23 mouse cellular contexts compared by ENCODE assay signal in genomic region chr17:73074631-73075030, GRCm38 (mm10). TPM values are rescaled to one million over a fixed set of nuclear protein-coding genes. Genes with fewer than 3 reads are reported as not detected.
DNase-seq lines count a peak whose midpoint lies in the region; ATAC-seq and TF ChIP-seq lines count a peak whose summit lies in the region.
"Had no signal": no experiment of that assay in that cellular context is flagged by ENCODE, and none has a peak within 500 bp of the region (broad histone marks: within the 10 kb centered on the region; RNA-seq: fewer than 3 reads in every experiment).

No protein-coding gene starts in this region.

- no peak for TF ChIP-seq CTCF in intestine, postnatal 0 days (IDR thresholded peaks at IDR 0.05; ENCODE audit: low read depth)
- TF ChIP-seq CTCF in embryonic fibroblast, embryonic 13.5 days (IDR thresholded peaks at IDR 0.05; ENCODE audit: borderline replicate concordance, insufficient read depth, low read length) = no peak

- no peak overlapping the region for H3K4me3 ChIP-seq in embryonic facial prominence, embryonic 15.5 days (replicated peaks)
- H3K4me3 ChIP-seq in embryonic facial prominence, embryonic 10.5 days = no peak overlapping the region
- H3K4me3 ChIP-seq in intestine, embryonic 14.5 days (ENCODE audit: low read depth, low read length) = no peak overlapping the region
- H3K4me3 ChIP-seq in intestine, postnatal 0 days (ENCODE audit: low read depth, low read length) = no peak overlapping the region
- no peak overlapping the region for H3K4me3 ChIP-seq in lung, embryonic 15.5 days
- H3K4me3 ChIP-seq in embryonic fibroblast, embryonic 13.5 days (ENCODE audit: insufficient read depth, low read length) = no peak overlapping the region
- H3K4me3 ChIP-seq: hindbrain, embryonic 12.5 days; left cerebral cortex, adult 2 months; limb, embryonic 15.5 days had no signal

- no peaks in the 10 kb centered on the region for H3K9me3 ChIP-seq in embryonic facial prominence, embryonic 15.5 days (replicated peaks)
- no peaks in the 10 kb centered on the region for H3K9me3 ChIP-seq in embryonic facial prominence, embryonic 10.5 days
- no peaks in the 10 kb centered on the region for H3K9me3 ChIP-seq in intestine, embryonic 14.5 days (ENCODE audit: control insufficient read depth, low read length)
- no peaks in the 10 kb centered on the region for H3K9me3 ChIP-seq in intestine, postnatal 0 days (ENCODE audit: control insufficient read depth)
- H3K9me3 ChIP-seq in lung, embryonic 15.5 days = no peaks in the 10 kb centered on the region
- H3K9me3 ChIP-seq: hindbrain, embryonic 12.5 days; limb, embryonic 15.5 days had no signal

- H3K9ac ChIP-seq in embryonic facial prominence, embryonic 15.5 days = no peak overlapping the region
- H3K9ac ChIP-seq in intestine, embryonic 14.5 days (ENCODE audit: low read length) = no peak overlapping the region
- H3K9ac ChIP-seq in intestine, postnatal 0 days (ENCODE audit: low read depth, low read length) = no peak overlapping the region
- H3K9ac ChIP-seq in lung, embryonic 15.5 days = no peak overlapping the region
- H3K9ac ChIP-seq: forebrain, postnatal 0 days; hindbrain, embryonic 12.5 days; limb, embryonic 15.5 days; liver, embryonic 14.5 days had no signal

- no peak for TF ChIP-seq POLR2A in embryonic fibroblast, embryonic 13.5 days (IDR thresholded peaks at IDR 0.05; ENCODE audit: low read depth, low read length)

- no peak overlapping the region for H3K4me2 ChIP-seq in embryonic facial prominence, embryonic 15.5 days (replicated peaks)
- H3K4me2 ChIP-seq in intestine, embryonic 14.5 days (ENCODE audit: low read length) = no peak overlapping the region
- H3K4me2 ChIP-seq in intestine, postnatal 0 days (replicated peaks; ENCODE audit: low read depth) = no peak overlapping the region
- no peak overlapping the region for H3K4me2 ChIP-seq in lung, embryonic 15.5 days
- H3K4me2 ChIP-seq: hindbrain, embryonic 12.5 days; limb, embryonic 15.5 days had no signal

- WGBS in embryonic facial prominence, embryonic 15.5 days = 57% methylated on average over 3 of the region's 3 CpGs
- 84% methylated on average over 3 of the region's 3 CpGs for WGBS in embryonic facial prominence, embryonic 10.5 days
- 73% methylated on average over 3 of the region's 3 CpGs for WGBS in intestine, embryonic 14.5 days
- 85% methylated on average over 3 of the region's 3 CpGs for WGBS in intestine, postnatal 0 days
- 85% methylated on average over 3 of the region's 3 CpGs for WGBS in lung, embryonic 15.5 days

- ATAC-seq in embryonic facial prominence, embryonic 15.5 days (ENCODE audit: insufficient number of reproducible peaks, low FRiP score, low TSS enrichment, low read depth) = no peak
- ATAC-seq in intestine, embryonic 14.5 days (replicated peaks; ENCODE audit: low FRiP score, low TSS enrichment, low read depth) = no peak
- no peak for ATAC-seq in intestine, postnatal 0 days
- no peak for ATAC-seq in lung, embryonic 15.5 days (ENCODE audit: borderline replicate concordance, extremely low read depth, low FRiP score, low TSS enrichment)

- H3K27me3 ChIP-seq in embryonic facial prominence, embryonic 15.5 days = no peaks in the 10 kb centered on the region
- no peaks in the 10 kb centered on the region for H3K27me3 ChIP-seq in embryonic facial prominence, embryonic 10.5 days (replicated peaks; ENCODE audit: low read depth, poor library complexity, severe bottlenecking)
- no peaks in the 10 kb centered on the region for H3K27me3 ChIP-seq in intestine, embryonic 14.5 days (replicated peaks; ENCODE audit: control insufficient read depth, insufficient read depth, low read length)
- H3K27me3 ChIP-seq in intestine, postnatal 0 days (replicated peaks; ENCODE audit: control insufficient read depth, insufficient read depth, low read length) = no peaks in the 10 kb centered on the region
- no peaks in the 10 kb centered on the region for H3K27me3 ChIP-seq in lung, embryonic 15.5 days
- H3K27me3 ChIP-seq: hindbrain, embryonic 12.5 days; limb, embryonic 15.5 days had no signal

- H3K27ac ChIP-seq in embryonic facial prominence, embryonic 15.5 days (replicated peaks) = 0 out of 2 replicates have a peak overlapping the region, but pooled peaks have one; percentile 34
- H3K27ac ChIP-seq in embryonic facial prominence, embryonic 10.5 days (replicated peaks) = no peak overlapping the region
- H3K27ac ChIP-seq in intestine, embryonic 14.5 days (ENCODE audit: low read depth) = peak overlapping the region; percentile 17; the same call in 1 of the 2 replicates
- H3K27ac ChIP-seq in intestine, postnatal 0 days (ENCODE audit: low read depth, low read length) = no peak overlapping the region
- peak overlapping the region; percentile 63 for H3K27ac ChIP-seq in lung, embryonic 15.5 days
- peak overlapping the region; percentile 97 for H3K27ac ChIP-seq in embryonic fibroblast, embryonic 13.5 days (ENCODE audit: insufficient read depth, low read length)
- H3K27ac ChIP-seq: hindbrain, embryonic 12.5 days; left cerebral cortex, adult 2 months; limb, embryonic 15.5 days; liver, embryonic 14.5 days had no signal

- no peaks in the 10 kb centered on the region for H3K36me3 ChIP-seq in embryonic facial prominence, embryonic 15.5 days
- no peaks in the 10 kb centered on the region for H3K36me3 ChIP-seq in embryonic facial prominence, embryonic 10.5 days (replicated peaks)
- no peaks in the 10 kb centered on the region for H3K36me3 ChIP-seq in intestine, embryonic 14.5 days (ENCODE audit: control insufficient read depth, insufficient read depth, low read length)
- no peaks in the 10 kb centered on the region for H3K36me3 ChIP-seq in intestine, postnatal 0 days (ENCODE audit: control insufficient read depth, insufficient read depth)
- H3K36me3 ChIP-seq in lung, embryonic 15.5 days = no peaks in the 10 kb centered on the region
- H3K36me3 ChIP-seq: hindbrain, embryonic 12.5 days; limb, embryonic 15.5 days had no signal

- DNase-seq in embryonic facial prominence, embryonic 10.5 days (ENCODE audit: low spot score) = no peak
- DNase-seq in intestine, embryonic 14.5 days (ENCODE audit: low spot score) = no peak
- no peak for DNase-seq in lung, postnatal 10 days
- DNase-seq: adrenal gland, postnatal 14 days; cerebellum, adult 2 months; cerebellum, postnatal 36 days; embryo, embryonic 11 days; gastrocnemius, postnatal 25 days; heart, postnatal 10 days; kidney, adult 18-20 months; left cerebral cortex, postnatal 4 days; lung, postnatal 36 days; midbrain, embryonic 14.5 days; thymus, postnatal 25 days had no signal

- H3K4me1 ChIP-seq in embryonic facial prominence, embryonic 15.5 days = peaks cover 5% of the 10 kb centered on the region
- H3K4me1 ChIP-seq in embryonic facial prominence, embryonic 10.5 days = peaks cover 20% of the 10 kb centered on the region
- H3K4me1 ChIP-seq in intestine, embryonic 14.5 days (replicated peaks; ENCODE audit: control insufficient read depth, insufficient read depth, low read length) = peaks cover 21% of the 10 kb centered on the region
- H3K4me1 ChIP-seq in intestine, postnatal 0 days (replicated peaks; ENCODE audit: control insufficient read depth, insufficient read depth, low read length) = no peaks in the 10 kb centered on the region
- H3K4me1 ChIP-seq in lung, embryonic 15.5 days = peaks cover 28% of the 10 kb centered on the region
- H3K4me1 ChIP-seq in embryonic fibroblast, embryonic 13.5 days (ENCODE audit: control insufficient read depth, insufficient read depth, low read length) = no peaks in the 10 kb centered on the region; the same call in 1 of the 2 replicates
- H3K4me1 ChIP-seq: limb, embryonic 15.5 days had no signal

RNA-seq across cellular contexts. Expression of gene Lclat1, which starts 33.2 kb away (rescaled TPM):
- polyA plus RNA-seq in embryonic facial prominence, embryonic 15.5 days (2015; fragmentation: Nextera tagmentation; extraction: Ambion mirVana) = 11.8 and 15.4 TPM in 2 replicates
- polyA plus RNA-seq in embryonic facial prominence, embryonic 10.5 days (2016; fragmentation: Nextera tagmentation; extraction: Ambion mirVana) = 11.3 and 11.8 TPM in 2 replicates
- polyA plus RNA-seq in intestine, embryonic 14.5 days (2014; fragmentation: Nextera tagmentation; extraction: Ambion mirVana) = 29.2 and 34.6 TPM in 2 replicates
- polyA plus RNA-seq in intestine, postnatal 0 days (2015; fragmentation: Nextera tagmentation; extraction: Ambion mirVana) = 21.0 and 24.3 TPM in 2 replicates
- polyA plus RNA-seq in lung, embryonic 15.5 days (2015; fragmentation: Nextera tagmentation; extraction: Ambion mirVana) = 12.4 and 13.4 TPM in 2 replicates
- 73.4 and 86.8 TPM in 2 replicates for polyA plus RNA-seq in embryonic fibroblast, embryonic 13.5 days (2011; ENCODE audit: insufficient read length, low read depth, missing spikeins)

Comparison
In these comparisons a context has a peak if more than half of its experiments do, and no peak if none do; other contexts are left out.
1. H3K27ac ChIP-seq: peak in embryonic facial prominence, embryonic 15.5 days (single experiment), intestine, embryonic 14.5 days (single experiment), lung, embryonic 15.5 days (single experiment) and embryonic fibroblast, embryonic 13.5 days (single experiment); none in embryonic facial prominence, embryonic 10.5 days (single experiment) and intestine, postnatal 0 days (single experiment).